Mouse (Mus musculus) embryo, embryonic 11 days (tissue): ENCODE measurements around the gene Abo.
"Not testable (repeated sequence)": the region's sequence is repeated elsewhere in the genome, so short reads cannot be mapped to it uniquely, and the experiment has no call there.

Experiments
- DNase-seq: peaks from one replicate; pipeline ENCODE4 v3.0.0-alpha.2; 2015

Gene Abo

DNA sequence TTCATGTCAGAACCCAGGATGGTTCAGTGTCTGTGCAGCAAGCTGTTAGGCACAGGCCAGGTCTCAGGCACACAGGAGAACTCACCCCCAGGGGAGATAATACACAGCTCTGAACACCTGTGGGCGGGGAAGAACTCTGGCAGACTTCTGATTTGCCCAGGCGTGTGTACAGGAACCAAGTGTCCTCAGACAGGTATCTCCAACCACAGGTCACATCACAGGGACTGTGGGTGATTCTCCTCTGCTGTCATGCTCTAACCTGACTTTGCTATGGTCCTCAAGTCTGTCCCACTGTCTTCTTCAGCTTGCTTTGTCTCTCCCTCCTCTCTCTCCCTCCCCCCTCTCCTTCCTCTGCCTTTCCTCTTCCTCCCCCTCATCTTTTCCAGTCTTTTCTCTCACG lies at the start of gene Abo:
Gene Abo, minus strand, starts transcription at position 101 of the 400 bp plus-strand sequence.
- no peak for DNase-seq

DNA sequence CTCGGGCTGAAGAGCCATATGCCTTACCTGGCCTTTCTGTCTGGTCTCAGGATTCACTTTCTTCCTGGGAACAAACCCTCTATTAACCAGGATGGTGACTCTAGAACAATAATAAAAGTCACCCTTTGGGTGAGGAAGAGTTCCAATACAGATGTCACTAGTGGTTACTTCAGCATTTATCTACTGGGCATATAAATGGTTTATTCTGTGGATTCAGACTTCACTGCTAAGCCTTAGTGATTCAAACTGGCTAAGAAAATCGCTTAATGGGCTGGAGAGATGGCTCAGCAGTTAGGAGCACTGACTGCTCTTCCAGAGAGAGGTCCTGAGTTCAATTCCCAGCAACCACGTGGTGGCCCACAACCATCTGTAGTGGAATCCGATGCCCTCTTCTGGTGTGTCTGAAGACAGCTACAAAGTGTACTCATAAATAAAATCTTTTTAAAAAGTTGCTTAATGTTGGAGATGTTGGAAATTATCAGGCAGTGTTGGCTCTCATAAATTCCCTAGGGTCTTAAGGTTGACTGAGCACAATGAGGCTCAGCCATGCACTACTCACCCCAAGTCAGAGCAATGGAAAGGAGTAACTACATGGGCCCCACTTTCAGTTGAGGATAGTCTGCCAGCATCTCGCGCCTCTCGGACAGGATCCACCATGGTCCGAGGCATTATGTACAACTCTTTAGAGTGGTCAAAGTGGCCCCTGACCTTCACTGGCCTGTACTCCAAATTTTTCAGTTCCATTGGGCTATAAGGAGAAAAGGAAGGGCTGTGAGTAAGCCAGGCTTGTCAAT lies 49.6 kb upstream of the Abo start:
- no peak for DNase-seq

DNA sequence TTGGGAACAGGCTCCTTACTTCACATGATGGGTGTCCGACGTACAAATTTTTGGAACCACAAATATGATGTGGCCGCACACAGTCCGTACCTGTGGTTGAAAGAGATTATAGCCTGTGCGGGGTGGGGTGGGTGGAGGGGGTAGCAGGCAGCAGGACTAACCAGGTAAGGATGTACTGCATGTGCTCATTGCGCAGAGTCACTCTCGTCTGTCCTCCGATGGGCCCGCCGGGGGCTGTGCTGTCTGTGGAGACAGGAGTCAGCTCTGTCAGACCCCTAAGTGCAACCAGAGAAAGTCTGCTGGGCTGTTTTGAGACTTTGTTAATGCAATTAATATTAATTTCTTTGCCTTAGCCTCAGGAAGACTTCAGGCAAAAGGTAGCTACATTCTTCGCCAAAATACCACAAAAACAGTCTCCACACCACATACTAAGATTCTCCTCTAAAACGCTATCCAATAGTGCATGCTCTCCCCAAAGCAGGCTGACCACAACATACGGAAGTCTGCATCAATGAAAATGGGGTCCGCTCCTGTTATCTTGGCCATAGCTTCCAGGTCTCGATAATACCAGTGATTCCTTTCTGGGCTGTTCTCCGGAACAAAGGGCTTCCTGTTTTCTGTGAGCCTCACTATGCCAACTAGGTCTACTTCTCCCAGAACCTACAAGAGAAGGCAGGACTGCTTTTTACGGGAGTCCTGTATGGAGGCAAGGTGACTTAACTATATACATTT lies 48.8 kb upstream of the Abo start:
- DNase-seq: no peak

DNA sequence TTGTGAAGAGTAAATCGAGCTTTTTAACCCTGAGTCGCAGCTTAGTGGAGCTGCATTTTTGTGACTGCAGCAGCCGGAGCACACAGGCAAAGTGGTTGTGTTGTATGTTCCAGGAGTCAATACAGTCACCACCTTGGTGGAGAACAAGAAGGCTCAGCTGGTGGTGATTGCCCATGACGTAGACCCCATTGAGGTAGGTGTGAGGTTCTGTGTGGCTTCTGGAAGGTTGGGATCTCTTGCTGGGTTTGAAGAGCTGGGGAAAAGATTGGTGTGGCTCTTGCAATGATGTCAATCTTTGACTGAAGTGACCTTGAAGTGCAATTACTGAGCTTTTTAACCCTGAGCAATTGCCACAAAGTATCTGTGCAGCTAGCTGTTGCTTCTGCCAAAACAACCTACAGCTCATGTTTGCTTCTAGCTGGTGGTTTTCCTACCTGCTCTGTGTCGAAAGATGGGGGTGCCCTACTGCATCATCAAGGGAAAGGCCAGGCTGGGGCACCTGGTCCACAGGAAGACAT lies 47.5 kb upstream of the Abo start:
- DNase-seq: no peak

DNA sequence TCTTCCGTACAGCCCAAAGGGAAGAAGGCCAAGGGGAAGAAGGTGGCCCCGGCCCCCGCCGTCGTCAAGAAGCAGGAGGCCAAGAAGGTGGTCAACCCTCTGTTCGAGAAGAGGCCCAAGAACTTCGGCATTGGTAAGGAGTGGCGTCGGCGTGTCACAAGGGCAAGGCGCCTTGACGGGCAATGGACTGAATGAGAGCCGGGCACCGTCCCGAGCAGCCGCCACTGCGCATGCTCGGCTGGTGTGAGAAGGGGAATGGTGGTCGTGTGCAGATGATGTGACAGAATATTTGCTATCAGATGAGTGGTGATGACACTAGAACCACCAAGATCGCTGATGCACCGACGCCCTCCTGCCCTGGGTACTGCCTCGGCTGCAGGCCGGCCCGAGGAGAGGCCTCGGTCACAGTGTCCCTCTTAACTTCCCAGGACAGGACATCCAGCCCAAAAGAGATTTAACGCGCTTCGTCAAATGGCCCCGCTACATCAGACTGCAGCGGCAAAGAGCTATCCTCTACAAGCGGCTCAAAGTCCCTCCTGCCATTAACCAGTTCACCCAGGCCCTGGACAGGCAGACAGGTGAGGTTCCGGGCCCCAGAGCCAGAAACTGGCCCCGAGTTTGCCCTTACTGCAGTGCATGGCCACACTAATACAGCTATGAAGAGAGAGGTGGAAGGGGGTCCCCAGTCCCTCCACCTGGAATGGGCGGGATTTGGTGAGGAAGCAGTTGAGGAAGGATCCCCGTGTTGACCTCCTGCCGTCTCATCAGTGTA lies 46.4 kb upstream of the Abo start:
- peak; percentile 75 for DNase-seq

DNA sequence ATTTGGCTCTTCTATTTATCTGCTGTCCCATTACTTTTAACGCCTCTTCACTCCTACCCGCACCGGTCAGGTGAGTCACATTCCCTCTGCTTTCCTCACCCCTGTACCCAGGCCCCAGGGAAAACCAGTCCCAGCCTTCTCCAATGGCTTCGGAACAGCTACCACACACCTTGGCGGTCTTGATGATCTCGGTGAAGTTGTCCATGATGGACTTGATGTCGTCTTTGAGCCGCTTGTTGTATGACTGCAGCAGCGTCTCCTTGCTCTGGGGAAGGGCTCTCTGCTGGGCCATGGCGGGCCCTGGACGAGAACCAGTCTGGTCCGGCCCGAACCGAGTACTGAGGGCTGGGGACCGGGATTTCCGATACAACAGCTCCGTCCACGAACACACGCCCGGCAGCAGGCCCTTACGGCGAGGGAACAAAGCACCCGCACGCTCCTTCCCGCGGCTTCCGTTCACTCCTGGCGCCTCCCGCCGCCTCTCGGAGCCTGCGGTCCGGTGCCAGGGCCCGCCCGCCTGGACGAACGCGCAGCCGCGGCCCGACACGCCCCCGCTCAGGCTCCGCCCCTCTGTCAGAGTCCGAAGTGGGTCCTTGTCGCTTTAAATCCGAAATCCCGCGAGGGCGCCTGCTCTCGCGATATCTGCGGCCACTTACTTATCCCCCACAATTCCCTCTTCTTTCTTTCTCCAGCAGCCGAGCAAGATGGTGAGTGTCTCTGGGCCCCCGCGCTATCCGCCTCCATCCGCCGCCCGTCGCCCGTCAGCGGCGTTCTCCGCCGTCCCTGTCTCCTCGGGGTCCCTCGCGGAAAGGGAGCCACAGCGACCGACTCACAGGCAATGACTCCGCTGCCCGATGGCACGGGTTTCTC lies 45.6 kb upstream of the Abo start, which contains the start of the genes Med22 and Rpl7a:
Gene Med22, minus strand, starts transcription at position 554 of the 870 bp plus-strand sequence.
Gene Rpl7a, plus strand, starts transcription at position 641 of the 870 bp plus-strand sequence.
- DNase-seq: peak; percentile 99

DNA sequence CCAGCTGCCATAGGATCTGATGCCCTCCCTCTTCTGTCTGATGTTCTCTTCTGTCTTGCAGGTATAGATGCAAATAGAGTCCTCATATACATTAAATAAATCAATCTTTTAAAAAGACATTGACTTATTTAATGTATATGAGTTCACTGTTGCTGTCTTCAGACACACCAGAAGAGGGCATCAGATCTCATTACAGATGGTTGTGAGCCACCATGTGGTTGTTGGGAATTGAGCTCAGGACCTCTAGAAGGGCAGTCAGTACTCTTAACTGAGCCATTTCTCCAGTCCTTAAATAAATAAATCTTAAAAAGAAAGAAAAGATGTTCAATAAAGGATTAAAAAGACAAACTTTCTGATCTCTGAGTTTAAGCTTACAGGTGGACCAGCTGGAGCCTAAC lies 44.6 kb upstream of the Abo start:
- no peak for DNase-seq

DNA sequence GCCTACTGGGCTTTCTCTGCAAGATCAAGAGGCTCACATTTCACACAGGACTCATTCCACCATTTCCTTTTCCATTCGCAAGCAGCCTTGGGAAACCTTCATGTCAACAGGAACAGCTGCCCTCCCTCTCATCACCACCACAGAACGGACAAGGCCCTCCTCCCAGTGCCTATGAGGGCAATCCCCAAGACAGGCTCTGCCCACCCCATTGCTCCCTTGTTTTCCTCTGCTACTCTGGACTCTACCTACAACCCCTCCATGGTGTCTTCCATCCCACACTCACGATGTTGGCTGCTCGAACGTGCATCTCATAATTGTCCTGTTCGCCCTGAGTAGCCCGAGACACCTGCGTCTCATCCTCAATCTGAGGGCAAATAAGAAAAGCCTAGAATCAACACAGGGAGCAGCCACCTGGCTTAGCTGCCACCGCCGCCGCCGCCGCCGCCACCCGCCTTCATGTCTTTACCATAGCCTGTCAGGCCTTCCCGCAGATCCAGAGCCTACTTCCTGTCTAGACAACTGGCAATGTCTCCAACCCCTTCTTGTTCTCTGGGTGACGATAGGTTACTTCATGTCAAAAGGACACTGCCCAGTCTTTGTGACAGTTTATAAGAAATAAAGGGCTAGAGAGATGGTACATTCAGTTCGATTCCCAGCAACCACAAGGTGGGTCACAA lies 44.1 kb upstream of the Abo start:
- DNase-seq: no peak

DNA sequence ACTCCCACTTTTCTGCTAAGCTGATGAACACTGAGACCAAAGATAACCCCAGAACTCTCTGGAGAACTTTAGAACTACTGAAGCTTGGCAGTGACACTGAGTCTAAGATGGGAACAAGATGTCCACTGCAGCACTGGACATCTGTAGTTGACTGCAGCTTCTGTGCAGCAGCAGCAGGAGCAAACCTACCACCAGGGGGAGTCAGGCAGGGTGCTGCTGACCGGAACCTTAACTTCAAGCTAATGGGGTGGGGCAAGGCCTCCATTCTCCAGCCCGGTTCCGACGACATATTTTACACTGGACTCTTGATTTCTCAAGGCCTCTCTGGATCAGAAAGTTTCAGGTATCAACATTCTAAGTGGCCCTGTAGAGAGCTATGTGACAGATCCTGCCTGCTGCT lies 42.3 kb upstream of the Abo start:
- peak; percentile 55 for DNase-seq

DNA sequence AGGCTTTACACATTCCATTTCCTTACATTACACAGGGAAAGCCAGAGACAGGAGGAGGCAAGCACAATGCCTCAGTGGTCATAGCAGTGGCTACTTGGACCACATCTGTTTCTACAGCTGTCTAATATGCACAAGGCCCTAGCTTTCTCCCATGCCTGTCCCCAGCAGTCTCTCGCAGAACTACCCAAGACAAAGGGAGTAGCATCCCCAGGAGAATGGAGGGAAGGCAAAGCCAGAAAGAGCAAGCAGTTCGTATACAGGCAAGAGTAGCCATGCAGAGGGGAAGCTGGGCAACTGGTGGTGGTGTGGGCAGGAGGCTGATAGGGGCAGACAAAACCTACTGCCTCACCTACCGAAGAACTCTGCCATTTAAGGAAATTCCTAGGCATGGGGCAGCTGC lies 41.7 kb upstream of the Abo start:
- DNase-seq: no peak

DNA sequence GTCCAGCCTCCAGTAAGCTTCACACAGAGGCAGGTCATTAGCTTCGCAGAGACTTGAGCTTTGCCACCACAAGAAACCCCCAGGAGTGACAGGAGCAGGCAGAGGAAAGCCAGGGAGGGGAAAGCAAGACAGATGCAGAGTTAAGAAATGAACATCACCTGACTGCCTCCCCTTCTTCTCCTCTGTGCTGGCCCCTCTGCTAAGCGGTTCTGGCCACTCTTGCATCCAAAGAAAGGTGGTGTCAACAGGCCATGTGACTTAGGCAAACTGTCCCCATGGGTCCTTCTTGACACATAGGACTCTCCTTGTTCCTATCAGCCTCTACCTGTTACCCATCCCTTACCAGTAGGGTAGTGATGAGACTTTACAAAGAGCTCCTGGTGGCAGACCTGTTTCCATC lies 41.2 kb upstream of the Abo start:
- no peak for DNase-seq

DNA sequence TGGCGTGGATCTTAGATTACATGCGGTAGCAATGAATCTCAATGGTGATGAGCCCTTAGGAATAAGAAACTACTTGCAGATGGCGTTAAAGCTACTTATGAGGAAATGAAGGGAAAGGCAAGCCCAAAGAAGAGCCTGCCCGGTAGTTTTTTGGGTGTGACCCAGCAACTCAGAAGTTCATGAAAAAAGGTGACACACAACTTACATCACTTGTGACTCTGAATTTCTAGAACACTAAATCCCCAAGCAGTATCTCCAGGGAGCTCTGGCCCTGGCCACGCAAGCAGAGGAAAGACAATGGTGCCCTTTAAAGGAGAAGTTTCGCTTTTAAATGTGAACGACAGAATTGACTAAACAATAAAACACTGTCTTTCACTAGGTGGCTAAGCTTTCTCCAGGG lies 38.5 kb upstream of the Abo start:
- no peak for DNase-seq

DNA sequence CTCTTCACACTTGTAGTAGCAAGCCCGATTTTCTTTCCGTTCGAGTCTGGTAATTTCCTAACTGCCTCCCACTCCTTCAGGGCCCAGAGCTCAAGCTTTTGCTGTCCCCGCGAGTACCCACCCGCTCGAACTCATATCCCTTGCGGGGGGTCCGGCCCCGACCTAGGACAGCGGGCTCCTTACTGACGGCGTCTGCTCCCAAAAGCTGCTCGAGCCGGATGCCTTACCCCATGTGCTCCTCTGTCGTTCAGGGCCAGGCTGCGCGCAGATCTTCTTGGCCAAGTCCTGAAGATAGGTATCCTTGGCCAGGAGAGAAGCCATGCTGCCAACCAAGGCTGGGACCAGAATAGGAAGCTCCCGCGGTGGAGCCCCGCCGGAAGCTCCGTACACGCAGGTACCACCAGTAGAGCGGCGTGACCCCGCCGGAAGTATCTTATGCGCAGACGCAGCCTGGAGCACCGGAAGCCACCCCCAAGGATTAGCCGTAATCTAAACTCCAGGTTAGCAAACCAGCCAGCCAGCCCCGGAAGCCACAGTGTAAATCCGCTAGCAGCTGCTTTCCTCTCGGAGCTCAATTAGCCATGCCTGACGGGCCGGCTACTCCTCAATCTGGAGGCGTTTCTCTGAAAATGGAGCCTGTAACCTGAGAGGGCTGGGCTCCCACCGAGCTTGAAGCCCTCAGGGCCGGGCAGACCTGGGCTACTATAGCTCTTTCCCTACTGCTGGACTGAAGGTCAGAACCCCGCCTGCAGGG lies 37.9 kb upstream of the Abo start, which contains the start of gene Surf6:
Gene Surf6, minus strand, starts transcription at position 413 of the 754 bp plus-strand sequence.
- peak; percentile 97 for DNase-seq

DNA sequence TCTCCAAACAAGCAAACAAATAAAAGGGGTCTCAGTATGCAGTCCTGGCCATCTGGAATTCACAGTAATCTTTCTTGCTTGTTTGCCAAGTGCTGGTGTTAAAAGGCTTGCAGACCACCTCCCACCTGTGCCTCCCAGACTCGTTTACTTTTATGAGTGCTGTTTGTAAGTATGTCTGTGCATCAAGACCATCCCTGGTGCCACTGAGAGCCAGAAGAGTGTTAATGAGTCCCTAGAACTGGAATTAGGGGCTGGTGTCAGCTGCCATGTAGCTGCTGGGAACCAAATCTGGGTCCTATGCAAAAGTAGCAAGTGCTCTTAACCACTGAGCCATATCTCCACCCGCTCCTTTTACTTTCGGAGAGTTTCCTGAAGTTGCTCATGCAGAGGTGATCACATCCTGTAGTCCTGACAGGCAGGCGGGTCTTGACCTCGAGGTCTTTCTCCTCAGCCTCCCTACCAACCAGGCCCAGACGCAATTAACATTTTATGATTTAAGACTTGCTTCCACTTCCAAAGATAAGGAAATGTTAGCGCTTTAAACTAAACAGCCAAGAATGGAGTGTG lies 37.1 kb upstream of the Abo start:
- DNase-seq: no peak

DNA sequence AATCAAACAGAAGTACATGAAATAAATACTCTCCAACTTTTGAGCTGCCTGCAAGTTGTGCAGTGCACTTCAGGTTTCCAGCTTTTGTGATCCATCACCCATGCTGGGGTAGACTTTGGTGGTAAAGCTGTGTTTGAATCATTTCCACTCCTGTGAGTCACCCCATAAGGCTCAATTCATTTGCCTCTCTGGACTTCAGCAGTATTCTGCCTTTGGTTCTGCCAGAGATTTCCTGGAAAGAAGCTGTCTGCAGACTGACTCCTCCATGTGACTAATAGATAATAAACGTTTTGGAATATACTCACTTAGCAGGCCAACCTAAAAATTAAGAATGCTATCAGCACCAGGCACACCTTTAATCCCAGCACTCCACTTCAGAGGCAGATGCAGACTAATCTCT lies 36.0 kb upstream of the Abo start:
- DNase-seq: no peak

DNA sequence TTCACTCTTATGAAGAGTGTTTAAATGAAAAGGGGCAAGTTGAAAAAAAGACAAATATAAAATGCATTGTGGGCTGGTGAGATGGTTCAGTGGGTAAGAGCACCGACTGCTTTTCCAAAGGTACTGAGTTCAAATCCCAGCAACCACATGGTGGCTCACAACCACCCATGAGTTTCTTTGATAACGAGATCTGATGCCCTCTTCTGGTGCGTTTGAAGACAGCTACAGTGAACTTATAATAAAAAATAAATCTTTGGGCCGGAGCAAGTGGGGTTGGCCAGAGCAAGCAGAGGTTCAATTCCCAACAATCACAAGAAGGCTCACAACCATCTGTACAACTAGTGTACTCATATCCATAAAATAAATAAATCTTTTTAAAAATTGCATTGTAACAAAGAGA lies 31.1 kb upstream of the Abo start:
- no peak for DNase-seq

DNA sequence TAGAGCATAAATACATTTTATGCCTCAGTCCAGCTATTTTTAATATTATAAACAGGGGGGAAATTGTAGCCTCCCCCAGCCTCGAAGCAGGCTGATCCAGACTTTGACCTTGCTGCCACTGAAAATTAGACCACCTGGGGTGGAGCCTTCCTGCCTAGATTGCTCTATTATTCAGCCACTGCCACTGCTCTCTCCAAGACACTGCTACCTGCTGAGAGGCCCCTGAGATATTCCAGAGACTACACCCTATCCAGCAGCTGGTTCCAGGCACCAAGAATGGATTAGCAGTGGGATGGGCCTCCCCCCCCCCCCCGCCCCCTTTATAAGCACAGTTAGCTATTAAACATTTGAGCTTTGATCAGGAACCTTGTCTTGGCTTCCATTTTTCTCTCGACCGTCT lies 21.4 kb upstream of the Abo start:
- not testable (repeated sequence) for DNase-seq

DNA sequence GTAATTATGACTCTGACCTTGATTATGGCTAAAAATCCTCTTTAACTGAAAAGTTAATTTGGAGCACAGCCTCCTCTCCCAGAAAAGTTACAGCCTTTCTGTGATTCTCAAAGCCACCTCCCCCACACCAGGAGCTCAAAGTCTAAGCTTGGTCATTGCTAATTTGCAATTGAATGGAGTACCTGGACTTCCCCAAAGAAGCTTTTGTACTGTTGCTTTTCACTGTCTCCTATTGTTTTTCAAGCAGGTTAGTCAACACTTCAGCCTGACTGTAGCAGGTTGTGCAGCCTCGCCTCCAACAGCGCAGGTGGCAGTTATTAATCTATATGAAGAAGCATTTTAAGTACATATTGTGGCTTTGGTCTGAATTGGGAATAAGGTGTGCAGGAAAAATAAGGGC lies 20.8 kb upstream of the Abo start:
- DNase-seq: not testable (repeated sequence)

DNA sequence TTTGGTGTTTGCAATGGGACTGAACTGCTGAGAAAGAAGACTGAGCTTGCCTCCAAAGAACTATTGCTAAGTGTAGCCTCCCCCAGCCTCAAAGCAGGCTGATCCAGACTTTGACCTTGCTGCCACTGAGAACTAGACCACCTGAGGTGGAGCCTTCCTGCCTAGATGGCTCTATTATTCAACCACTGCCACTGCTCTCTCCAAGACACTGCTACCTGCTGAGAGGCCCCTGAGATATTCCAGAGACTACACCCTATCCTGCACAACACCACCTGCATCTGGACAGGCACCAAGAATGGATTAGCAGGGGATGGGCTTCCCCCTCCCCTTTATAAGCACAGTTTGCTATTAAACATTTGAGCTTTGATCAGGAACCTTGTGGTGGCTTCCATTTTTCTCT lies 13.8 kb upstream of the Abo start:
- DNase-seq: no peak

DNA sequence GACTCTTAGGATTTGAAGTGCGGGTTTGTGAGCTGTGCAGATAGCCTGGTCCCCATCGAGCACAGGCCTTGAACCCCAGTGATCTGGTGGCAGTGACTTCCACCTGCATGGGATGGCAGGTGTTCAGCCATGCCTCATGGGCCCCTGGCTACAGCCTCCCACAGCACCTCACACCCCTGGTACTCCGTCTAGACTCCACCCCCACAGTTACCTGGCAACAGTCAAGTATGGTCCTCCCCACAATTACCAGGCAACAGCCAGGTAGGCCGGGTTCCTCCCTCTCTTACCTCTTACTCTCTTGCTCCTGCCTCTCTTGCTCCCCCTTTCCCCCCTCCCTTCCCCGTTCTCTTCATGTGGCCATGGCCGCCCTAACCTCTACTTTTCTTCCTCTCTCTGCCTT lies 5.9 kb upstream of the Abo start:
- no peak for DNase-seq
